Mouse (Mus musculus): ENCODE measurements around the gene Slc12a8. TPM values are rescaled to one million over a fixed set of nuclear protein-coding genes. Genes with fewer than 3 reads are reported as not detected.
A peak's percentile ranks its signal among the peaks of the same experiment; 100 is the strongest.

The Slc12a8 gene
- total and polyA plus RNA-seq, 2 experiments from 2014 or later = 0.71 to 1.1 TPM

DNA sequence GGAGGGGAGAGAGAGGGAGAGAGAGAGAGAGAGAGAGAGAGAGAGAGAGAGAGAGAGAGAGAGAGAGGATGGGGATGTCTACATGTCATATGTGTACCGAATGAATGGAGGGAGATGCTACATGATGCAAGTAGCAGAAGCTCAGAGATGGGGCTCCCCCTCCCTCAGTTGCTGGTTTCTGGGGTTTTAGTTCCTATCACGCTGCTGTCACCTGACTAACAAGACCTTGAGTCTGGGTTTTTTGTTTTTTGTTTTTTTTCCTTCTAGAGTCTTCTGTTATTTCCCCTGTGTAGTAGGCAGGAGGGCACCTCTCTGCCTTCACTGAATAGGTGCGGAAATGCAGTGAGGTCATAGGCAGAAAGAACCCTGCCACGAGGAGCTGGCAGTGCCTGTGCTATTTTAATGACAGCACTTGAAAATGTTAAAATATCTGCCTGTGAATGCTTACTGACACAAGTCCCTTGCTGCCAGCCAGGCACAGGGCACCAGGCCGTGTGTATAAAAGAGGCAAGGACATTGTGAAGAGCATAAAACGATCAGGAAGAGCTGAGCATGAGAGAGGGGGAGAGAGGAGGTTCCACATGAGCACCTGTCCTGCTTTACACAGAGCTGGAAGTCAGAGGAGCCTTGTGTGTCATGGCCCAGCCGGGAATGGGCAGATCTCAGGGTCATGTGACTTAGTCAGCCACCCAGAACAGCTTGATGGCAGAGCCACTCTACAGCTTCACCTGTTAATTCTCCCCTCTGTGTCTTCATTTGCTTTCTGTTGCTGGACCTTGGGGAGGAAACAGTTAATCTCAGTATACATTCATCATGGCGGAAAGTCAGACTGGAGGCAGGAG is 89.8 kb downstream of the Slc12a8 start:
- 22% methylated on average over 8 of the region's 8 CpGs for WGBS
- Histone ChIP-seq H3K27ac (ENCODE audit: low read depth, low read length) (peak overlapping the region; percentile 53), H3K4me3 (ENCODE audit: low read depth, low read length) (no peak overlapping the region), H3K9me3 (ENCODE audit: low read length) (no peaks in the 10 kb centered on the region), H3K27me3 (ENCODE audit: insufficient read depth, low read length) (no peaks in the 10 kb centered on the region), H3K4me1 (ENCODE audit: insufficient read depth, low read length) (0 out of 2 replicates have a peak, but pooled peaks cover 4% of the 10 kb centered on the region), H3K36me3 (ENCODE audit: insufficient read depth, low read length) (no peaks in the 10 kb centered on the region), H3K4me2 (ENCODE audit: low read depth, low read length, poor library complexity, severe bottlenecking) (no peak overlapping the region), H3K9ac (replicated peaks; ENCODE audit: low read length, poor library complexity, severe bottlenecking) (no peak overlapping the region)
- no peak for DNase-seq (ENCODE audit: low spot score)
- peak; percentile 56 for ATAC-seq (ENCODE audit: low FRiP score)
- no peak for TF ChIP-seq CTCF (IDR thresholded peaks at IDR 0.05)

DNA sequence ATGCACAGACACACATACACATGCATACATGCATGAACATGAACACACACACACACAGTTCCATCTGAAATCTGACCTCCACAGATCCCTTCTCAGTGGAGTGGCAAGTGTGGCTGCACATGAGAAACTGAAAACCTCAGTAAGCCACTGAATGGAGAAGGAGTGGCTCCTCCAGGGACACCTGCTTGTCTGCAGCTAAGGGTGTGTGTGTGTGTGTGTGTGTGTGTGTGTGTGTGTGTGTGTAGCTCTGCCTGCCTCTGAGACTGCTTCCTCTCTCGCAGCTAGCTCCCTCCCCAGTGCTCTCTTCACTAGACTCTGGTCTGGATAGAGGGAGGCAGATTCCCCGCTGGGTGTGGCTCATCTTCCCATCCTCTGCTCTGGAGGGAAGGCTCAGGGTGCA is 92.4 kb downstream of the Slc12a8 start:
- no peak for TF ChIP-seq CTCF (IDR thresholded peaks at IDR 0.05)
- Histone ChIP-seq H3K9me3 (ENCODE audit: low read length) (no peaks in the 10 kb centered on the region), H3K4me3 (ENCODE audit: low read depth, low read length) (no peak overlapping the region), H3K27me3 (ENCODE audit: insufficient read depth, low read length) (no peaks in the 10 kb centered on the region), H3K4me1 (ENCODE audit: insufficient read depth, low read length) (0 out of 2 replicates have a peak, but pooled peaks cover 4% of the 10 kb centered on the region), H3K27ac (ENCODE audit: low read depth, low read length) (no peak overlapping the region), H3K36me3 (ENCODE audit: insufficient read depth, low read length) (no peaks in the 10 kb centered on the region), H3K9ac (replicated peaks; ENCODE audit: low read length, poor library complexity, severe bottlenecking) (no peak overlapping the region), H3K4me2 (ENCODE audit: low read depth, low read length, poor library complexity, severe bottlenecking) (no peak overlapping the region)
- no peak for DNase-seq (ENCODE audit: low spot score)
- WGBS = 64% methylated on average over 2 of the region's 2 CpGs
- ATAC-seq (ENCODE audit: low FRiP score) = no peak

DNA sequence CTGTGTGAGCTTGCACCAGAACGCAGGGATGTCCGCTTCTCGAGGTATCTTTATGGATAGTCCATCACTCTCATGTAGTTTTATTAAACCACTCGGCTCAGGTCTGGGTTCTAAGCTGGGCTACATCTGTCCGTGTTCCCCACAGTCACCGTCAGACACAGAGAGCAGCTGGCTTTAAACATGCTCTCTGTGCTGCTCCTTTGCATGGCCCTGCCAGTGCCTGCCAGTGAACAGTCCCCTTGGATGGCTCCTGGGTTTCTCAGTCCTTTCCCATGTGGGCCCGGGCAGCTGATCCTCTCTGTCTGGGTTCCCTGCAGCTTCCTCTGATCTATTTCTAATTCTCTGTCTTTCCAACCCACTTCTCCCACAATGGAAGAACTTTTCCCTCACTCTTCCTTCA is 93.3 kb downstream of the Slc12a8 start:
- Histone ChIP-seq H3K4me1 (ENCODE audit: insufficient read depth, low read length) (0 out of 2 replicates have a peak, but pooled peaks cover 4% of the 10 kb centered on the region), H3K4me3 (ENCODE audit: low read depth, low read length) (no peak overlapping the region), H3K9ac (replicated peaks; ENCODE audit: low read length, poor library complexity, severe bottlenecking) (no peak overlapping the region), H3K9me3 (ENCODE audit: low read length) (no peaks in the 10 kb centered on the region), H3K27me3 (ENCODE audit: insufficient read depth, low read length) (no peaks in the 10 kb centered on the region), H3K27ac (ENCODE audit: low read depth, low read length) (no peak overlapping the region), H3K36me3 (ENCODE audit: insufficient read depth, low read length) (no peaks in the 10 kb centered on the region), H3K4me2 (ENCODE audit: low read depth, low read length, poor library complexity, severe bottlenecking) (no peak overlapping the region)
- 75% methylated on average over 7 of the region's 7 CpGs for WGBS
- DNase-seq (ENCODE audit: low spot score) = no peak
- no peak for TF ChIP-seq CTCF (IDR thresholded peaks at IDR 0.05)
- no peak for ATAC-seq (ENCODE audit: low FRiP score)

GRCm38 (mm10) chr16:33611291-33611690 is 94.2 kb downstream of the Slc12a8 start:
- H3K9ac ChIP-seq (replicated peaks; ENCODE audit: low read length, poor library complexity, severe bottlenecking) = no peak overlapping the region
- 66% methylated on average over 8 of the region's 8 CpGs for WGBS
- no peak for TF ChIP-seq CTCF (IDR thresholded peaks at IDR 0.05)
- H3K4me2 ChIP-seq (ENCODE audit: low read depth, low read length, poor library complexity, severe bottlenecking) = no peak overlapping the region
- no peak overlapping the region for H3K4me3 ChIP-seq (ENCODE audit: low read depth, low read length)
- ATAC-seq (ENCODE audit: low FRiP score) (no peak), DNase-seq (ENCODE audit: low spot score) (no peak)
- H3K27me3 ChIP-seq (ENCODE audit: insufficient read depth, low read length) = no peaks in the 10 kb centered on the region
- H3K27ac ChIP-seq (ENCODE audit: low read depth, low read length) = no peak overlapping the region
- 0 out of 2 replicates have a peak, but pooled peaks cover under 1% of the 10 kb centered on the region for H3K4me1 ChIP-seq (ENCODE audit: insufficient read depth, low read length)
- no peaks in the 10 kb centered on the region for H3K36me3 ChIP-seq (ENCODE audit: insufficient read depth, low read length)
- no peaks in the 10 kb centered on the region for H3K9me3 ChIP-seq (ENCODE audit: low read length)

DNA sequence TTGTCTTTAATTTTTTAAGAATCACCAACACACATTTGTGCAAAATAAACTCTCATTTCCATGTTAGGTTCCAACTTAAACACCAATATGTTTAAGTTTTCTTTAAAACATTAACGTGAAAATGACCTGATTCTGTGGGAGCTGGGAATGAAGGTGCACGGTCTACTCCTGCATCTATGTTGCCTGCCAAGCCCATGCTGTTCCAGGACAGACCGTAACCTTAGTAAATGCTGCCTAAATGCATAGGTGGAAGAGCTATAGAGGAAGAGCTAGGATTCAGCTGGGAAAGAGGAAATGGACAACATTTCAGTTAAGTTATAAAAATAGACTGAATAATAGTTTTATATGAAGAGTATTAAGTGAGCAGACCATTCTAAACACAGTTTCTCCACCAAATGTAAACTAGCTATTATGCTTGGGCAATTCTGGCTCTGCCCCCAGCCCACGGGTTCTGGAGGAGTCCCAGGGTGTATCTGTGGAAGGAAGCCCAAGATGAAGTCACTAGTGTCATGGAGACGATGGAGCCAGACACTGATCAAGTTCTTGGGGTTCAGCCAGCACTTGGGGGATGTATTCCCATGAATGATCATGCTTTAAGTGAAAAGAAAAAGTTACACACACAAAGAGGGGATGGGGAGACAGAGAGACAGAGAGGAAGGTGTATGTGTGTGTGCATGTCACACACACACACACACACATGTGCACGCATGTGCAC is 95.1 kb downstream of the Slc12a8 start:
- H3K9me3 ChIP-seq (ENCODE audit: low read length) = no peaks in the 10 kb centered on the region

GRCm38 (mm10) chr16:33615986-33616385 is 98.9 kb downstream of the Slc12a8 start:
- no peak for TF ChIP-seq CTCF (IDR thresholded peaks at IDR 0.05)
- Histone ChIP-seq H3K9me3 (ENCODE audit: low read length) (no peaks in the 10 kb centered on the region), H3K9ac (replicated peaks; ENCODE audit: low read length, poor library complexity, severe bottlenecking) (no peak overlapping the region), H3K4me2 (ENCODE audit: low read depth, low read length, poor library complexity, severe bottlenecking) (no peak overlapping the region), H3K4me1 (ENCODE audit: insufficient read depth, low read length) (no peaks in the 10 kb centered on the region), H3K4me3 (ENCODE audit: low read depth, low read length) (no peak overlapping the region), H3K27me3 (ENCODE audit: insufficient read depth, low read length) (no peaks in the 10 kb centered on the region), H3K27ac (ENCODE audit: low read depth, low read length) (no peak overlapping the region), H3K36me3 (ENCODE audit: insufficient read depth, low read length) (no peaks in the 10 kb centered on the region)
- WGBS = 55% methylated on average over 3 of the region's 3 CpGs
- DNase-seq (ENCODE audit: low spot score) (no peak), ATAC-seq (ENCODE audit: low FRiP score) (no peak)

More for the DNA sequence above, 95.1 kb downstream of the Slc12a8 start:
- WGBS = 78% methylated on average over 6 of the region's 6 CpGs
- no peak overlapping the region for H3K27ac ChIP-seq (ENCODE audit: low read depth, low read length)
- H3K4me3 ChIP-seq (ENCODE audit: low read depth, low read length) = no peak overlapping the region
- no peaks in the 10 kb centered on the region for H3K27me3 ChIP-seq (ENCODE audit: insufficient read depth, low read length)
- no peaks in the 10 kb centered on the region for H3K36me3 ChIP-seq (ENCODE audit: insufficient read depth, low read length)
- no peak overlapping the region for H3K9ac ChIP-seq (replicated peaks; ENCODE audit: low read length, poor library complexity, severe bottlenecking)
- no peak for ATAC-seq (ENCODE audit: low FRiP score)
- DNase-seq (ENCODE audit: low spot score) = peak; percentile 76
- no peak for TF ChIP-seq CTCF (IDR thresholded peaks at IDR 0.05)
- no peaks in the 10 kb centered on the region for H3K4me1 ChIP-seq (ENCODE audit: insufficient read depth, low read length)
- no peak overlapping the region for H3K4me2 ChIP-seq (ENCODE audit: low read depth, low read length, poor library complexity, severe bottlenecking)
